Mouse (Mus musculus) C2C12 (cell line): Measurements from ENCODE around the gene Paqr4.

Experiments
- CEBPB ChIP-seq: IDR thresholded peaks from one replicate; pipeline ENCODE4 v1.6.1; 2011; ENCODE audit warnings: low read depth, mild to moderate bottlenecking, control low read depth, moderate library complexity
- CTCF ChIP-seq: IDR thresholded peaks from one replicate; pipeline ENCODE4 v1.5.1; 2011; ENCODE audit not compliant: control insufficient read depth, insufficient read depth, insufficient read length
- USF1 ChIP-seq: IDR thresholded peaks from one replicate; pipeline ENCODE4 v1.6.1; 2011; ENCODE audit warnings: low read depth, mild to moderate bottlenecking, control low read depth, moderate library complexity

GRCm38 (mm10) chr17:23770493-23770892, 29.8 kb upstream of the Paqr4 start:
- TF ChIP-seq CTCF = no peak
- no peak for TF ChIP-seq USF1
- TF ChIP-seq CEBPB = no peak
